Comparison of ENCODE assay signal across 17 mouse cellular contexts in the genomic region with DNA sequence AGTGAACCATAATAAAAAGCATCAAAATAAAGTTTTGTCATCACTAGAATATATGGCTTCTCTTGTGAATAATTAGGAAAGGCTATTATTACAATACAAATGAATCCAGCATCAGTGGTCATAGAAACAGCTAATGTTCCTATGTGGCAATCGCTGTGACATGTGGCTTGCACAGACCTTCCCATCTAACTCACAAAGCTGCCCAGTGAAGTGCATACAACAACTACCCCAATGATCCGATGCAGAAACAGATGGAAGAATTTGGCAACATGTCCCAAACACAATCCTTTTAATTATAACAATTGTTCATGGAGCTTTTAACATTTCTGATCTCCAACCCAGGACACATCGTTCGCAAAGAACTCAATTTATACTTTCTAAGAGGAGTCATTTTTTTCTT.
"Had no signal": no experiment of that assay in that cellular context is flagged by ENCODE, and none has a peak within 500 bp of the region (broad histone marks: within the 10 kb centered on the region; RNA-seq: fewer than 3 reads in every experiment).

No protein-coding gene starts in this region.

- H3K27me3 ChIP-seq: liver, embryonic 13.5 days; midbrain, embryonic 12.5 days; neural tube, embryonic 12.5 days; neural tube, embryonic 15.5 days had no signal

- H3K27ac ChIP-seq: kidney, postnatal 0 days; left cerebral cortex, adult 2 months; liver, embryonic 13.5 days; midbrain, embryonic 12.5 days; neural tube, embryonic 12.5 days; neural tube, embryonic 15.5 days; stomach, postnatal 0 days had no signal

- H3K9me3 ChIP-seq: liver, embryonic 13.5 days; midbrain, embryonic 12.5 days; neural tube, embryonic 12.5 days; neural tube, embryonic 15.5 days had no signal

- H3K4me1 ChIP-seq: liver, embryonic 13.5 days; midbrain, embryonic 12.5 days; neural tube, embryonic 12.5 days; neural tube, embryonic 15.5 days had no signal

- DNase-seq: kidney, adult 2 months; kidney, postnatal 25 days; liver, embryonic 13.5 days; lung, adult 2 months; lung, postnatal 14 days; lung, postnatal 4 days; right cerebral cortex, adult 18-20 months; right cerebral cortex, postnatal 14 days; right cerebral cortex, postnatal 4 days; thymus, postnatal 25 days had no signal

- ATAC-seq: intestine, postnatal 0 days had no signal

- H3K9ac ChIP-seq: liver, embryonic 13.5 days; midbrain, embryonic 12.5 days; neural tube, embryonic 12.5 days; neural tube, embryonic 15.5 days had no signal

- H3K4me3 ChIP-seq: left cerebral cortex, adult 2 months; liver, embryonic 13.5 days; midbrain, embryonic 12.5 days; neural tube, embryonic 12.5 days; neural tube, embryonic 15.5 days had no signal

- H3K4me2 ChIP-seq: liver, embryonic 13.5 days; midbrain, embryonic 12.5 days; neural tube, embryonic 12.5 days; neural tube, embryonic 15.5 days had no signal

- H3K36me3 ChIP-seq: liver, embryonic 13.5 days; midbrain, embryonic 12.5 days; neural tube, embryonic 12.5 days; neural tube, embryonic 15.5 days had no signal
